Mouse (Mus musculus) heart, embryonic 11.5 days (tissue): ENCODE measurements around the gene Spice1. TPM values are rescaled to one million over a fixed set of nuclear protein-coding genes. Genes with fewer than 3 reads are reported as not detected.

Experiments used
- ATAC-seq: fragments of 200-750 bp; cut with Nextera tagmentation; replicated peaks from 2 replicates; pipeline ENCODE4 v1.8.0; 2017; ENCODE audit warnings: moderate library complexity; ENCODE audit not compliant: insufficient number of reproducible peaks, low FRiP score, low TSS enrichment
- H3K27ac ChIP-seq: fragments of 300-500 bp; sonication (generic); 2 replicates; pipeline ENCODE4 v1.5.1; 2014; ENCODE audit warnings: mild to moderate bottlenecking, low read depth, low read length
- H3K27me3 ChIP-seq: fragments of 300-500 bp; sonication (generic); 2 replicates; pipeline ENCODE4 v1.6.1; 2014; ENCODE audit warnings: mild to moderate bottlenecking, low read length, mixed read lengths; ENCODE audit not compliant: control insufficient read depth, insufficient read depth
- H3K36me3 ChIP-seq: fragments of 300-500 bp; sonication (generic); 2 replicates; pipeline ENCODE4 v1.6.1; 2014; ENCODE audit warnings: mild to moderate bottlenecking, low read length, moderate library complexity, mixed read lengths; ENCODE audit not compliant: control insufficient read depth, insufficient read depth
- H3K4me1 ChIP-seq: fragments of 300-500 bp; sonication (generic); 2 replicates; pipeline ENCODE4 v1.6.1; 2014; ENCODE audit warnings: low read length; ENCODE audit not compliant: control insufficient read depth, insufficient read depth
- H3K4me2 ChIP-seq: fragments of 300-500 bp; sonication (generic); 2 replicates; pipeline ENCODE4 v1.6.1; 2014; ENCODE audit warnings: mild to moderate bottlenecking, moderate library complexity
- H3K4me3 ChIP-seq: fragments of 300-500 bp; sonication (generic); 2 replicates; pipeline ENCODE4 v1.5.1; 2014; ENCODE audit warnings: low read depth, low read length
- H3K9ac ChIP-seq: fragments of 300-500 bp; sonication (generic); 2 replicates; pipeline ENCODE4 v1.6.1; 2014; ENCODE audit warnings: mild to moderate bottlenecking, low read depth, low read length, moderate library complexity
- H3K9me3 ChIP-seq: fragments of 300-500 bp; sonication (generic); replicated peaks from 2 replicates; pipeline ENCODE4 v1.6.1; 2016; ENCODE audit warnings: low read length; ENCODE audit not compliant: control insufficient read depth
- WGBS: fragments of 180-500 bp; shearing (Covaris S2); extraction: QIAGEN DNeasy Blood & Tissue Kit; methylation state at CpG from one replicate; pipeline ENCODE4 v1.1.7; 2014; ENCODE audit not compliant: insufficient replicate concordance; 5-methylcytosine and 5-hydroxymethylcytosine counted together
- polyA plus RNA-seq: library from polyadenylated mRNA; unstranded; fragments of >200 nt; fragmentation: Nextera tagmentation; extraction: Ambion mirVana; gene quantifications from 2 replicates; pipeline ENCODE4 v1.2.1, GENCODE M21; 2014

The Spice1 gene
- polyA plus RNA-seq, 1 experiment from 2014 or later: 20.4 TPM

- no peak overlapping the region for H3K4me3 ChIP-seq
- no peak overlapping the region for H3K9ac ChIP-seq
- no peaks in the 10 kb centered on the region for H3K9me3 ChIP-seq
- no peaks in the 10 kb centered on the region for H3K4me1 ChIP-seq
- 51% methylated on average over 7 of the region's 7 CpGs for WGBS
- H3K4me2 ChIP-seq: no peak overlapping the region
- H3K27ac ChIP-seq: no peak overlapping the region
- no peaks in the 10 kb centered on the region for H3K27me3 ChIP-seq
- no peak for ATAC-seq
- peaks cover 5% of the 10 kb centered on the region; the same call in 1 of the 2 replicates for H3K36me3 ChIP-seq
Observed at GRCm38 (mm10) chr16:44356291-44356690, 9.4 kb downstream of the Spice1 start.

GRCm38 (mm10) chr16:44357571-44358268, 10.8 kb downstream of the Spice1 start:
- H3K27me3 ChIP-seq: no peaks in the 10 kb centered on the region
- no peak overlapping the region for H3K27ac ChIP-seq
- H3K4me2 ChIP-seq: no peak overlapping the region
- H3K4me3 ChIP-seq: no peak overlapping the region
- 68% methylated on average over 4 of the region's 4 CpGs for WGBS
- ATAC-seq: peak; percentile 77; the same call in 1 of the 2 replicates
- H3K4me1 ChIP-seq: no peaks in the 10 kb centered on the region
- no peaks in the 10 kb centered on the region for H3K9me3 ChIP-seq
- H3K9ac ChIP-seq: no peak overlapping the region
- peaks cover 6% of the 10 kb centered on the region; the same call in 1 of the 2 replicates for H3K36me3 ChIP-seq

GRCm38 (mm10) chr16:44361921-44362890, 15.3 kb downstream of the Spice1 start:
- ATAC-seq: no peak

GRCm38 (mm10) chr16:44365522-44365921, 18.6 kb downstream of the Spice1 start:
- H3K27ac ChIP-seq: no peak overlapping the region
- no peaks in the 10 kb centered on the region for H3K4me1 ChIP-seq
- no peak overlapping the region for H3K4me2 ChIP-seq
- no peaks in the 10 kb centered on the region for H3K9me3 ChIP-seq
- peaks cover 6% of the 10 kb centered on the region; the same call in 1 of the 2 replicates for H3K36me3 ChIP-seq
- ATAC-seq: no peak
- no peak overlapping the region for H3K9ac ChIP-seq
- H3K4me3 ChIP-seq: no peak overlapping the region
- no peaks in the 10 kb centered on the region for H3K27me3 ChIP-seq
- 84% methylated on average over 7 of the region's 7 CpGs for WGBS

More at GRCm38 (mm10) chr16:44361921-44362890, 15.3 kb downstream of the Spice1 start:
- Histone ChIP-seq H3K9ac (no peak overlapping the region), H3K4me1 (no peaks in the 10 kb centered on the region), H3K9me3 (no peaks in the 10 kb centered on the region), H3K4me3 (no peak overlapping the region), H3K27ac (no peak overlapping the region), H3K36me3 (peaks cover 6% of the 10 kb centered on the region; the same call in 1 of the 2 replicates), H3K27me3 (no peaks in the 10 kb centered on the region), H3K4me2 (no peak overlapping the region)
- WGBS: 88% methylated on average over 10 of the region's 10 CpGs

- no peak overlapping the region for H3K27ac ChIP-seq
- H3K9ac ChIP-seq: no peak overlapping the region
- H3K4me2 ChIP-seq: no peak overlapping the region
- H3K4me3 ChIP-seq: no peak overlapping the region
- no peaks in the 10 kb centered on the region; the same call in 1 of the 2 replicates for H3K4me1 ChIP-seq
- no peak for ATAC-seq
- 72% methylated on average over 4 of the region's 4 CpGs for WGBS
- no peaks in the 10 kb centered on the region for H3K27me3 ChIP-seq
- 0 out of 2 replicates have a peak, but pooled peaks cover 4% of the 10 kb centered on the region for H3K36me3 ChIP-seq
- H3K9me3 ChIP-seq: no peaks in the 10 kb centered on the region
Observed at GRCm38 (mm10) chr16:44375459-44375858, 28.5 kb downstream of the Spice1 start.

GRCm38 (mm10) chr16:44380006-44380405, 33.1 kb downstream of the Spice1 start:
- H3K27ac ChIP-seq: no peak overlapping the region
- H3K36me3 ChIP-seq: no peaks in the 10 kb centered on the region
- H3K9ac ChIP-seq: no peak overlapping the region
- H3K4me2 ChIP-seq: no peak overlapping the region
- H3K27me3 ChIP-seq: no peaks in the 10 kb centered on the region
- H3K9me3 ChIP-seq: no peaks in the 10 kb centered on the region
- ATAC-seq: no peak
- no peak overlapping the region for H3K4me3 ChIP-seq
- peaks cover 3% of the 10 kb centered on the region; the same call in 1 of the 2 replicates for H3K4me1 ChIP-seq
- WGBS: 62% methylated on average over 4 of the region's 4 CpGs

GRCm38 (mm10) chr16:44381578-44381977, 34.7 kb downstream of the Spice1 start:
- Histone ChIP-seq H3K27ac (no peak overlapping the region), H3K27me3 (no peaks in the 10 kb centered on the region), H3K4me1 (peaks cover 3% of the 10 kb centered on the region; the same call in 1 of the 2 replicates), H3K9me3 (no peaks in the 10 kb centered on the region), H3K9ac (no peak overlapping the region), H3K4me3 (no peak overlapping the region), H3K36me3 (no peaks in the 10 kb centered on the region), H3K4me2 (peak overlapping the region; percentile 32)
- 8% methylated on average over 5 of the region's 5 CpGs for WGBS
- ATAC-seq: no peak

GRCm38 (mm10) chr16:44383549-44383948, 36.6 kb downstream of the Spice1 start:
- H3K36me3 ChIP-seq: no peaks in the 10 kb centered on the region
- H3K4me1 ChIP-seq: peaks cover 3% of the 10 kb centered on the region; the same call in 1 of the 2 replicates
- ATAC-seq: no peak
- H3K9ac ChIP-seq: no peak overlapping the region
- no peak overlapping the region for H3K4me3 ChIP-seq
- no peak overlapping the region for H3K4me2 ChIP-seq
- H3K27me3 ChIP-seq: no peaks in the 10 kb centered on the region
- H3K27ac ChIP-seq: no peak overlapping the region
- WGBS: 47% methylated on average over 2 of the region's 2 CpGs
- no peaks in the 10 kb centered on the region for H3K9me3 ChIP-seq
